Mouse (Mus musculus): ENCODE data around the gene Vgll4.

GRCm38 (mm10) chr6:114876546-114876945, 93.2 kb downstream of the Vgll4 start:
- TF ChIP-seq MAFK (IDR thresholded peaks at IDR 0.05; ENCODE audit: insufficient read depth, low read depth, low read length) = no peak
- TF ChIP-seq CHD2 (IDR thresholded peaks at IDR 0.05; ENCODE audit: low read depth, low read length) = no peak
